Mouse (Mus musculus) bone marrow, adult 2 months (tissue): ENCODE measurements at regions not wholly inside any gene's neighbourhood (a gene's known extent, or its start where the extent isn't known, plus 50 kb on each side); places are given as distances from the start of the nearest gene placed in this dataset.

Experiments
- CTCF ChIP-seq: fragments of 200-500 bp; IDR thresholded peaks from 2 replicates; pipeline ENCODE4 v1.5.1; 2011; ENCODE audit warnings: low read length, control low read depth; ENCODE audit not compliant: control insufficient read depth, insufficient read depth
- POLR2A ChIP-seq: fragments of 200-500 bp; IDR thresholded peaks from 2 replicates; pipeline ENCODE4 v1.6.1; 2011; ENCODE audit warnings: low read depth, mild to moderate bottlenecking, control low read depth, low read length, borderline replicate concordance; ENCODE audit not compliant: control insufficient read depth

GRCm38 (mm10) chr5:4664488-4664887 lies 93.3 kb downstream of the Fzd1 start:
- TF ChIP-seq CTCF (no peak), POLR2A (no peak)
